Mouse (Mus musculus) spleen, postnatal 10 days (tissue): Measurements from ENCODE around the gene Sh3rf3.

Experiments
- DNase-seq, 2 experiments: peaks; one replicate each; pipeline ENCODE4 v3.0.0; 2021 to 2022; ENCODE audit warnings: low spot score in 2 of 2

The Sh3rf3 gene

DNA sequence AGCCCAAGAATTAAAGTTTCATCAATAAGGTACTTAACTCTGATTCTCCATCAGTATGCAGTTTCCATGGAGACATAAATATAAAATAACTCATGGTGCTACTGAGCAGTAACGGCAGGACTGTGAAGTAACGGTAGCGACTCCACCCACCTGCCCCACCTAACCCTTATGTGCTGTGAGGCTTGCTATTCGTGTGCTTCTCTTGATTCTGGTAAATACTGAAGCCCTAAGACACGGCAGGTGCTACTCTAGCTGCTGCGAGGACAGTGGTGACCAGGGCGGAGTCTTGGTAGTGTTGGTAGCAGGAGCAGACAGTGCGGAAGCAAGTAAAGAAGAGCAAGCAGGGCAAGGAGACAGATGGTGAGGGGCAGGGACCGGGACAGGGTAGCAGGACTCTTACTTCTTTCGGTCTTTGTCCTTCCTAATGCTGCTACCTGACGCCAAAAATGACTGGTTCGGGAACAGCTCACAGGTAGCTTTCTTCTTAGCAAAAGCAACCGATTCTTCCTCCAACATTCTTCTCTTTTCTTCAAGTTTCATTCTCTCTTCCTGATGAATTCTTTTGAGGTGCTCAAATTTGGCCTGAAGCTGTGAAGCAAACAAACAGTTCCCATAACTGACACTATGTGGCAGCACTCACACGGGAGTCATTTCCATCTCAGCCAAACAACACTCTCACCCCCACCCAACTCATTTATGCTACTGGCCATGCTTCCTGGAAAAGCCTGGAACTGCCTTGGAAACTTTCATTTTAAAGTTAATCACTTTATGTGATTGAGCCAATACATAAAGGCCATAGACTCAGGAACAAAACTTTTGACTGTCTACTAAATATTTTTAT, 353.2 kb downstream of the Sh3rf3 start:
- DNase-seq, result peak in 1 of 2 experiments; percentile 54

DNA sequence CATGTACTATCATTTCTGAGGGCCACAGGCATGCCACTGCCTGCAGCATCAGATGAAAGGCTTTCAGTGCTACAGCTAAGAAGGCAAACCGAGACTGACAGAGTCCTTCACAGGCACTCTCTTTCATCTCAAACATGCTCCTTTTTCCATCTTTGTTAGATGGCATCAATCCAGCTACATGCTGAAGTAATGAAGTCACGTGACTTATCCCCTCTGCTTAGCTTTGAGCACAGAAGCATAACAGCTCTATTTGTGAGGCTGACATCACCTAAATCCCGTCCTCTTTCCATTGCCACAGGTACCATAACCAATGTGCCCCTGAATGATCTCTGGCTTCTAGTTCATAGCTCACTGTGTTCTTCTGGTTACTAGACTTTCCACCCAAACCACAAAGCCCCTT, 357.9 kb downstream of the Sh3rf3 start:
- no peak for DNase-seq

DNA sequence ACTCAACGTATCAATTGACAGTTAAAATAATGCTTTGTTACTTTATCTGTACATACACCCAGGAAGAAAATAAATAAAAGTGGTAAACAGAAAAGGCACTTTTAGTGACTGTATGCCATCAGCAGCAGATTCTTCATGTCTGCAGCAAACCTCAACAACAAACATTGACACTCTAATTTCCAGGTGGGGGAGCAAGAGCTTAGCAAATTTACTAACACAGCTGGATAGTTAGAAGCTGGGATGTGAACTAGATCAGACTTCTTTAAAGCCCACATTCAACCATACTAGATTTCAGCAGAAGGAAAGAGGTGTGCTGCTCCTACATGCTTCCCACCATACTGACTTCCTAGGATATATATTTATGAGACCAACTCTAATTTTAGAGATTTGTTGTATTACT, 359.4 kb downstream of the Sh3rf3 start:
- DNase-seq, result no peak

DNA sequence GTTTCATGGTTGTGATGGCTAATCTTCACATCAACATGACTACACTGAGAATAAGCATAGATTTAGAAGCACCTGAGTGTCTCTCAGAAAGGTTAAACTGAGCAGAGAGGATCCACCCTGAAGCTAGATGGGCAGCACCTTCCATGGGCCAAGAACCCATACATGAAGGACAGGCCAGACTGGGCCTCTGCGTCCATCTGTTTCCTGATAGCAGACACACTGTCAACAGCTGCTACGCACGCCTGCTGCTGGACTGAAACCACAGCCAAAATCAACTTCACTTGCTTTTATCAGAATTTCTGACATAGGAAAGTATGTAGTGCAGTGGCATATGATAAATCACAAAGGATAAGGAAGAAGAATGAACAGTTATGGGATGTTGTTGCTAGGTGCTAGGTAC, 366.5 kb downstream of the Sh3rf3 start:
- no peak for DNase-seq

DNA sequence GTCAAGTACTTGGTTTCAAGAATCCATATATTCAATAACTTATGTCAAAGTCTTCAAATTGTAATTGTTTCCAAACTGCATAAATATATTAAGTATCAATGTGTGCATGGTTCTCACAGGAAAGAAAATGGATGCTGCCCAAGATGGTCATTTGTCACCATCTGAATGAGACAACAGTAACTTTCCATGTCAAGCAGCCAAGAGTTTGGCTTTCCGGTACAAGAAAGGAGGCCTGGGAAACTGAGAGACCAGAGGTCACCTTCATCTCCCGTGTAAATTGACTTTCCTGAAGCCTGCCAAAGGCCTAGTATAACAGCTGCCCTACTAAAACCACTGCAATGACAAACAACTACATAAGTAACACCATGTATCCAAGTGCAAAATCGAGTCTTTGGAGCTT, 369.1 kb downstream of the Sh3rf3 start:
- DNase-seq, result no peak
